Mouse (Mus musculus) kidney, adult 2 months (tissue): ENCODE results near the gene Kcna3. TPM values are rescaled to one million over a fixed set of nuclear protein-coding genes. Genes with fewer than 3 reads are reported as not detected.

ENCODE experiments used
- DNase-seq: peaks from one replicate; pipeline ENCODE4 v3.0.0; 2021
- H3K27ac ChIP-seq: fragments of 200-500 bp; 2 replicates; pipeline ENCODE4 v1.5.1; 2012; ENCODE audit warnings: low read depth, low read length, control low read depth, inconsistent platforms; ENCODE audit not compliant: insufficient read depth
- H3K27me3 ChIP-seq: fragments of 200-500 bp; replicated peaks from 2 replicates; pipeline ENCODE4 v1.6.1; 2012; ENCODE audit warnings: mild to moderate bottlenecking, moderate library complexity, low read length, inconsistent platforms; ENCODE audit not compliant: control insufficient read depth, insufficient read depth
- H3K36me3 ChIP-seq: fragments of 200-500 bp; 2 replicates; pipeline ENCODE4 v1.6.1; 2012; ENCODE audit warnings: mild to moderate bottlenecking, moderate library complexity, low read length, inconsistent platforms; ENCODE audit not compliant: control insufficient read depth, insufficient read depth
- H3K4me1 ChIP-seq: fragments of 200-500 bp; 2 replicates; pipeline ENCODE4 v1.6.1; 2011; ENCODE audit warnings: low read length; ENCODE audit not compliant: control insufficient read depth, insufficient read depth
- H3K4me3 ChIP-seq: fragments of 200-500 bp; 2 replicates; pipeline ENCODE4 v1.5.1; 2011; ENCODE audit warnings: mild to moderate bottlenecking, low read depth, low read length, control low read depth; ENCODE audit not compliant: insufficient read depth
- CTCF ChIP-seq: fragments of 200-500 bp; conservative IDR thresholded peaks from 2 replicates; pipeline ENCODE4 v1.5.1; 2011; ENCODE audit warnings: low read depth, mild to moderate bottlenecking, control low read depth, low read length, moderate library complexity, mixed read lengths; ENCODE audit not compliant: insufficient read depth, insufficient read length
- POLR2A ChIP-seq: fragments of 200-500 bp; IDR thresholded peaks from one replicate; pipeline ENCODE4 v1.6.1; 2011; ENCODE audit warnings: low read depth, low read length, control low read depth
- WGBS: fragments of 180-500 bp; shearing (Covaris S2); methylation state at CpG from one replicate; pipeline ENCODE4 v1.1.7; 2018; 5-methylcytosine and 5-hydroxymethylcytosine counted together
- polyA plus RNA-seq: library from polyadenylated mRNA; depleted of rRNA; stranded (reverse); fragments of >200 nt; gene quantifications from 2 replicates; pipeline ENCODE4 v1.2.3, GENCODE M21; 2012; rRNA removed

The Kcna3 gene
- polyA plus RNA-seq, 1 experiment = 1.1 TPM

- no peak overlapping the region for H3K27ac ChIP-seq
- WGBS = 83% methylated on average over 3 of the region's 3 CpGs
- TF ChIP-seq POLR2A = no peak
- TF ChIP-seq CTCF = no peak
These were observed 44.8 kb downstream of the Kcna3 start for GRCm38 (mm10) chr3:107080803-107081202.

DNA sequence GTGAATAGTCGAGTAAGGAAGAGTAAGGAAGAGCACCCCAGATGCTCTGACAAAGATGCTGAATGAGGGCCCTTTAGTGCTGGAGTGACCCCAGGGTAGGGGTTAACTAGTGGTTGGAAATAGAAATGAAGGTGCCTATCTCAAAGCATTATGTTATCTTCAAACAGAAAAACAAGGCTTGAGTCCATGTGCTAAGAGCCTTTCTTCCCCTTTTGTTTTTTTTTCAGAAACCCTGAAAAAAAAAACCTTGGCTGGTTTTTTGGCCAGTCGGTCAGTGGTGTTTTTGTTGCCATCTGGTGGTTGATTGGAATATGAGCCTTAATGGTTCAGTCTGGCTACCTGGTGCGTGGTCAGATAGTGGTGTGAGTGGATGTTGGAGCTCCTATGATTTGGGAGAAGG is 45.3 kb downstream of the Kcna3 start:
- Histone ChIP-seq H3K4me1 (no peaks in the 10 kb centered on the region), H3K27ac (no peak overlapping the region), H3K36me3 (no peaks in the 10 kb centered on the region), H3K4me3 (no peak overlapping the region), H3K27me3 (no peaks in the 10 kb centered on the region; the same call in 1 of the 2 replicates)
- TF ChIP-seq POLR2A (no peak), CTCF (peak; percentile 28; the same call in 1 of the 2 replicates)
- WGBS = 26% methylated on average over 3 of the region's 3 CpGs
- peak; percentile 29 for DNase-seq

More at GRCm38 (mm10) chr3:107080803-107081202, 44.8 kb downstream of the Kcna3 start:
- H3K4me3 ChIP-seq = no peak overlapping the region
- no peaks in the 10 kb centered on the region for H3K36me3 ChIP-seq
- DNase-seq = no peak
- no peaks in the 10 kb centered on the region for H3K4me1 ChIP-seq
- H3K27me3 ChIP-seq = no peaks in the 10 kb centered on the region; the same call in 1 of the 2 replicates

DNA sequence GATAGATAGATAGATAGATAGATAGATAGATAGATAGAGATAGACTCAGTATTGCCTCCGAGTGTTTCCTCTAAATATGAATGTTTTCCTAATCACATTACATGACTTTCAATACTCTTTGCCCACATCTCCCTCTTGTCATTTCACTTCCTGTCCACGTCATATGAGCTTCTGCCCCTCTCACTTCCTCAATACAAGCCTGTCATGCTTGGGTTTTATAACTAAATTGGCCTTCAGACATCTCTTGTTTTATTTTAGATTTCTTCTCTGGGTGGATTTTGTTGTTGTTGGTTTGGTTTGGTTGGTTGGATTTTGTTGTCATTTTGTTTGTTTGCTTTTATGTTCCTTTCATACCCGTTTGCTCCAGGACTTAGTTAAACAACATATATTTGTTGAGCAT is 48.6 kb downstream of the Kcna3 start:
- Histone ChIP-seq H3K36me3 (no peaks in the 10 kb centered on the region), H3K27me3 (no peaks in the 10 kb centered on the region; the same call in 1 of the 2 replicates), H3K27ac (no peak overlapping the region), H3K4me3 (no peak overlapping the region), H3K4me1 (no peaks in the 10 kb centered on the region)
- no peak for DNase-seq
- 77% methylated on average over 3 of the region's 3 CpGs for WGBS
- TF ChIP-seq POLR2A = no peak

- Histone ChIP-seq H3K27me3 (no peaks in the 10 kb centered on the region; the same call in 1 of the 2 replicates), H3K4me3 (no peak overlapping the region), H3K4me1 (no peaks in the 10 kb centered on the region), H3K27ac (no peak overlapping the region), H3K36me3 (no peaks in the 10 kb centered on the region)
- WGBS = 89% methylated on average over 4 of the region's 4 CpGs
- TF ChIP-seq CTCF (no peak), POLR2A (no peak)
- no peak for DNase-seq
These were observed 51.4 kb downstream of the Kcna3 start for GRCm38 (mm10) chr3:107087410-107087809.

Other genes starting within 250 kb of the Kcna3 start
- gene Cd53, start 246.0 kb upstream of the Kcna3 start, polyA plus RNA-seq = 2.9 and 11.5 TPM in 2 replicates
- gene Olfr266, start 209.9 kb upstream of the Kcna3 start, polyA plus RNA-seq = not detected in 2 replicates
- 0.23 and 0.34 TPM in 2 replicates for gene Kcna2, start 65.0 kb downstream of the Kcna3 start, polyA plus RNA-seq
- not detected in 2 replicates for gene Kcna10, start 146.9 kb downstream of the Kcna3 start, polyA plus RNA-seq
- gene Cym, start 185.6 kb downstream of the Kcna3 start, polyA plus RNA-seq = 1.9 and 2.4 TPM in 2 replicates
- not detected in 2 replicates for gene A630076J17Rik, start 194.4 kb downstream of the Kcna3 start, polyA plus RNA-seq
- 10.8 and 12.8 TPM in 2 replicates for gene Prok1, start 203.5 kb downstream of the Kcna3 start, polyA plus RNA-seq
- 225 and 280 TPM in 2 replicates for gene Lamtor5, start 242.7 kb downstream of the Kcna3 start, polyA plus RNA-seq